Mouse (Mus musculus): ENCODE measurements around the gene Nsfl1c. TPM values are rescaled to one million over a fixed set of nuclear protein-coding genes. Genes with fewer than 3 reads are reported as not detected.
A peak's percentile ranks its signal among the peaks of the same experiment; 100 is the strongest.

The Nsfl1c gene
- polyA plus RNA-seq, 1 experiment from 2014 or later, result 149 TPM

- Histone ChIP-seq H3K4me1 (ENCODE audit: control insufficient read depth in 2 of 2, insufficient read depth in 2 of 2, low read length in 2 of 2) (peaks cover 3 to 8% of the 10 kb centered on the region in 2 experiments; a peak in 2 of 4 replicates), H3K9me3 (ENCODE audit: control insufficient read depth, low read length) (no peaks in the 10 kb centered on the region), H3K27me3 (ENCODE audit: control insufficient read depth, insufficient read depth, low read length) (no peaks in the 10 kb centered on the region), H3K9ac (ENCODE audit: low read length) (no peak overlapping the region), H3K4me3 (ENCODE audit: control insufficient read depth in 1 of 2, insufficient read depth in 1 of 2, low read depth in 1 of 2, low read length in 2 of 2) (no peak overlapping the region), H3K27ac (replicated peaks in 1 of 2; ENCODE audit: control insufficient read depth in 1 of 2, insufficient read depth in 1 of 2, low read depth in 2 of 2, low read length in 2 of 2) (no peak overlapping the region), H3K36me3 (ENCODE audit: control insufficient read depth, insufficient read depth, low read length) (peaks cover 80% of the 10 kb centered on the region), H3K4me2 (ENCODE audit: low read length) (no peak overlapping the region)
- 70% methylated on average over 3 of the region's 3 CpGs for WGBS
- ATAC-seq (ENCODE audit: insufficient number of reproducible peaks, insufficient read depth, low FRiP score, low read depth), result no peak
Observed at GRCm38 (mm10) chr2:151513525-151514285, 19.7 kb downstream of the Nsfl1c start.

- Histone ChIP-seq H3K4me3 (ENCODE audit: control insufficient read depth in 1 of 2, insufficient read depth in 1 of 2, low read depth in 1 of 2, low read length in 2 of 2) (no peak overlapping the region), H3K27me3 (ENCODE audit: control insufficient read depth, insufficient read depth, low read length) (no peaks in the 10 kb centered on the region), H3K4me2 (ENCODE audit: low read length) (no peak overlapping the region), H3K27ac (replicated peaks in 1 of 2; ENCODE audit: control insufficient read depth in 1 of 2, insufficient read depth in 1 of 2, low read depth in 2 of 2, low read length in 2 of 2) (no peak overlapping the region), H3K4me1 (ENCODE audit: control insufficient read depth in 2 of 2, insufficient read depth in 2 of 2, low read length in 2 of 2) (no peaks in the 10 kb centered on the region), H3K36me3 (ENCODE audit: control insufficient read depth, insufficient read depth, low read length) (peaks cover 45% of the 10 kb centered on the region), H3K9me3 (ENCODE audit: control insufficient read depth, low read length) (no peaks in the 10 kb centered on the region), H3K9ac (ENCODE audit: low read length) (no peak overlapping the region)
- no peak for ATAC-seq (ENCODE audit: insufficient number of reproducible peaks, insufficient read depth, low FRiP score, low read depth)
- 86% methylated on average over 2 of the region's 2 CpGs for WGBS
Observed at GRCm38 (mm10) chr2:151519000-151519399, 25.0 kb downstream of the Nsfl1c start.

- 15% methylated on average over 4 of the region's 4 CpGs for WGBS
- Histone ChIP-seq H3K9ac (ENCODE audit: low read length) (no peak overlapping the region), H3K4me2 (ENCODE audit: low read length) (no peak overlapping the region), H3K4me1 (ENCODE audit: control insufficient read depth in 2 of 2, insufficient read depth in 2 of 2, low read length in 2 of 2) (peaks cover 0 to 7% of the 10 kb centered on the region in 2 experiments; a peak in 3 of 4 replicates), H3K4me3 (ENCODE audit: control insufficient read depth in 1 of 2, insufficient read depth in 1 of 2, low read depth in 1 of 2, low read length in 2 of 2) (no peak overlapping the region), H3K36me3 (ENCODE audit: control insufficient read depth, insufficient read depth, low read length) (peaks cover 13% of the 10 kb centered on the region), H3K9me3 (ENCODE audit: control insufficient read depth, low read length) (no peaks in the 10 kb centered on the region), H3K27ac (replicated peaks in 1 of 2; ENCODE audit: control insufficient read depth in 1 of 2, insufficient read depth in 1 of 2, low read depth in 2 of 2, low read length in 2 of 2) (no peak overlapping the region), H3K27me3 (ENCODE audit: control insufficient read depth, insufficient read depth, low read length) (no peaks in the 10 kb centered on the region)
- ATAC-seq (ENCODE audit: insufficient number of reproducible peaks, insufficient read depth, low FRiP score, low read depth), result peak; percentile 54; the same call in 1 of the 2 replicates
Observed at GRCm38 (mm10) chr2:151524324-151525041, 30.5 kb downstream of the Nsfl1c start.

GRCm38 (mm10) chr2:151525520-151525919 is 31.5 kb downstream of the Nsfl1c start:
- 65% methylated on average over 2 of the region's 2 CpGs for WGBS
- Histone ChIP-seq H3K4me2 (ENCODE audit: low read length) (no peak overlapping the region), H3K4me1 (ENCODE audit: control insufficient read depth in 2 of 2, insufficient read depth in 2 of 2, low read length in 2 of 2) (peaks cover 3 to 10% of the 10 kb centered on the region in 2 experiments), H3K27ac (replicated peaks in 1 of 2; ENCODE audit: control insufficient read depth in 1 of 2, insufficient read depth in 1 of 2, low read depth in 2 of 2, low read length in 2 of 2) (no peak overlapping the region), H3K36me3 (ENCODE audit: control insufficient read depth, insufficient read depth, low read length) (peaks cover 9% of the 10 kb centered on the region), H3K9me3 (ENCODE audit: control insufficient read depth, low read length) (no peaks in the 10 kb centered on the region), H3K4me3 (ENCODE audit: control insufficient read depth in 1 of 2, insufficient read depth in 1 of 2, low read depth in 1 of 2, low read length in 2 of 2) (no peak overlapping the region), H3K9ac (ENCODE audit: low read length) (no peak overlapping the region), H3K27me3 (ENCODE audit: control insufficient read depth, insufficient read depth, low read length) (no peaks in the 10 kb centered on the region)
- ATAC-seq (ENCODE audit: insufficient number of reproducible peaks, insufficient read depth, low FRiP score, low read depth), result no peak

- 89% methylated on average over 1 of the region's 1 CpGs for WGBS
- Histone ChIP-seq H3K9ac (ENCODE audit: low read length) (no peak overlapping the region), H3K27ac (replicated peaks in 1 of 2; ENCODE audit: control insufficient read depth in 1 of 2, insufficient read depth in 1 of 2, low read depth in 2 of 2, low read length in 2 of 2) (no peak overlapping the region)
Observed at GRCm38 (mm10) chr2:151528066-151528465, 34.1 kb downstream of the Nsfl1c start.

GRCm38 (mm10) chr2:151529169-151529568 is 35.2 kb downstream of the Nsfl1c start:
- Histone ChIP-seq H3K36me3 (ENCODE audit: control insufficient read depth, insufficient read depth, low read length) (no peaks in the 10 kb centered on the region), H3K27ac (replicated peaks in 1 of 2; ENCODE audit: control insufficient read depth in 1 of 2, insufficient read depth in 1 of 2, low read depth in 2 of 2, low read length in 2 of 2) (no peak overlapping the region), H3K9me3 (ENCODE audit: control insufficient read depth, low read length) (no peaks in the 10 kb centered on the region), H3K4me1 (ENCODE audit: control insufficient read depth in 2 of 2, insufficient read depth in 2 of 2, low read length in 2 of 2) (peaks cover 9 to 14% of the 10 kb centered on the region in 2 experiments), H3K27me3 (ENCODE audit: control insufficient read depth, insufficient read depth, low read length) (no peaks in the 10 kb centered on the region), H3K4me3 (ENCODE audit: control insufficient read depth in 1 of 2, insufficient read depth in 1 of 2, low read depth in 1 of 2, low read length in 2 of 2) (no peak overlapping the region), H3K9ac (ENCODE audit: low read length) (no peak overlapping the region), H3K4me2 (ENCODE audit: low read length) (no peak overlapping the region)
- no peak for ATAC-seq (ENCODE audit: insufficient number of reproducible peaks, insufficient read depth, low FRiP score, low read depth)

More at GRCm38 (mm10) chr2:151528066-151528465, 34.1 kb downstream of the Nsfl1c start:
- no peak overlapping the region for H3K4me2 ChIP-seq (ENCODE audit: low read length)
- H3K9me3 ChIP-seq (ENCODE audit: control insufficient read depth, low read length), result no peaks in the 10 kb centered on the region
- H3K4me3 ChIP-seq (ENCODE audit: control insufficient read depth in 1 of 2, insufficient read depth in 1 of 2, low read depth in 1 of 2, low read length in 2 of 2), result no peak overlapping the region
- peaks cover 9 to 14% of the 10 kb centered on the region in 2 experiments for H3K4me1 ChIP-seq (ENCODE audit: control insufficient read depth in 2 of 2, insufficient read depth in 2 of 2, low read length in 2 of 2)
- no peaks in the 10 kb centered on the region for H3K27me3 ChIP-seq (ENCODE audit: control insufficient read depth, insufficient read depth, low read length)
- H3K36me3 ChIP-seq (ENCODE audit: control insufficient read depth, insufficient read depth, low read length), result no peaks in the 10 kb centered on the region
- ATAC-seq (ENCODE audit: insufficient number of reproducible peaks, insufficient read depth, low FRiP score, low read depth), result no peak

- no peak for ATAC-seq (ENCODE audit: insufficient number of reproducible peaks, insufficient read depth, low FRiP score, low read depth)
- 18% methylated on average over 8 of the region's 8 CpGs for whole genome bisulfite sequencing
- Histone ChIP-seq H3K4me1 (ENCODE audit: control insufficient read depth in 2 of 2, insufficient read depth in 2 of 2, low read length in 2 of 2) (peaks cover 9% of the 10 kb centered on the region in 2 experiments), H3K4me2 (ENCODE audit: low read length) (no peak overlapping the region), H3K9me3 (ENCODE audit: control insufficient read depth, low read length) (no peaks in the 10 kb centered on the region), H3K4me3 (ENCODE audit: control insufficient read depth in 1 of 2, insufficient read depth in 1 of 2, low read depth in 1 of 2, low read length in 2 of 2) (no peak overlapping the region), H3K27ac (replicated peaks in 1 of 2; ENCODE audit: control insufficient read depth in 1 of 2, insufficient read depth in 1 of 2, low read depth in 2 of 2, low read length in 2 of 2) (0 out of 4 replicates have a peak overlapping the region, but pooled peaks of 1 of the 2 experiments have one; percentile 24), H3K27me3 (ENCODE audit: control insufficient read depth, insufficient read depth, low read length) (no peaks in the 10 kb centered on the region), H3K36me3 (ENCODE audit: control insufficient read depth, insufficient read depth, low read length) (no peaks in the 10 kb centered on the region), H3K9ac (ENCODE audit: low read length) (0 out of 2 replicates have a peak overlapping the region, but pooled peaks have one; percentile 5)
Observed at GRCm38 (mm10) chr2:151530378-151531230, 36.6 kb downstream of the Nsfl1c start.

Measured in heart, embryonic 14.5 days (tissue).